Mouse (Mus musculus) left cerebral cortex, adult 8-10 months (tissue): ENCODE data around the gene Col11a2. TPM values are rescaled to one million over a fixed set of nuclear protein-coding genes. Genes with fewer than 3 reads are reported as not detected.
"Not testable (repeated sequence)": the region's sequence is repeated elsewhere in the genome, so short reads cannot be mapped to it uniquely, and the experiment has no call there.

Source experiments
- DNase-seq, 2 experiments: peaks; one replicate each; pipeline ENCODE4 v3.0.0; 2022; ENCODE audit warnings: low spot score in 2 of 2
- total RNA-seq, 4 experiments: library from RNA; stranded (reverse); gene quantifications; 2 replicates each; pipeline ENCODE4 v1.2.4; 2022

The Col11a2 gene
- total RNA-seq, result 10 to 100 TPM; 12.6 to 18.0 (median 16.8) TPM

DNA sequence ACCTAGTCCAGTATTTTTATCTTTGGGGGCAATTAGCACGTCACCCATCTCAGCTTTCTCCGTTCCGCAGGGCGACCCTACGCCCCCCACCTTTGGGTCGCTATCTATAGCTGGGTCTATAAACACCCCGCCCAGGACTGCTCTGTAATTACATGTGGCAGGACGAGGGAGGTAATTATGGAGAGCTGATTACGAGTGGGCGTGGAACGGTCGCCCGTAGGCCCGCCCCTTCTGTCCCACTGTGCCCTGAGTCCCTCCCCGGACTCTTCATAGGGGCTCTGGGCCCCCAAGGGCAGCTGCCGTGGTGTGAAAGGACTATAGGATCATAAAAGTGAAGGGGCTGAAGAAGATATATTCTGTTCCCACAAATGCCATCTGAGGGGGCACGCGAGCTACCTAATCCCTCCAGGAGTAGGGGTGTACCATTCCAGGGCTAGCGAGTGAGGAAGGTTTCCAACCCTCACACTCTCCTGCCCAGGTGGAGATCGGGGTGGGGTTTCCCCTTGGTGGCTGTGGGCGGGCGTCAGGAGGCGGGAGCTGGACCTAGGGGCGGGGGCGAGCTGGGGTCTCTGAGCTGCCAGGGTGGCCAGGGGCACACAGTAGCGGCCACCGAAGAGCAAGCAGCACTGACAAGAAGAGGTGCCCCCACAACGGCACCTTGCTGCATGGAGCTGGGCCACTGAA lies at the start of gene Col11a2:
TSS of gene Col11a2 (plus strand) at position 560 of the 684 bp plus-strand sequence.
- peak in 1 of 2 experiments; percentile 28 for DNase-seq

DNA sequence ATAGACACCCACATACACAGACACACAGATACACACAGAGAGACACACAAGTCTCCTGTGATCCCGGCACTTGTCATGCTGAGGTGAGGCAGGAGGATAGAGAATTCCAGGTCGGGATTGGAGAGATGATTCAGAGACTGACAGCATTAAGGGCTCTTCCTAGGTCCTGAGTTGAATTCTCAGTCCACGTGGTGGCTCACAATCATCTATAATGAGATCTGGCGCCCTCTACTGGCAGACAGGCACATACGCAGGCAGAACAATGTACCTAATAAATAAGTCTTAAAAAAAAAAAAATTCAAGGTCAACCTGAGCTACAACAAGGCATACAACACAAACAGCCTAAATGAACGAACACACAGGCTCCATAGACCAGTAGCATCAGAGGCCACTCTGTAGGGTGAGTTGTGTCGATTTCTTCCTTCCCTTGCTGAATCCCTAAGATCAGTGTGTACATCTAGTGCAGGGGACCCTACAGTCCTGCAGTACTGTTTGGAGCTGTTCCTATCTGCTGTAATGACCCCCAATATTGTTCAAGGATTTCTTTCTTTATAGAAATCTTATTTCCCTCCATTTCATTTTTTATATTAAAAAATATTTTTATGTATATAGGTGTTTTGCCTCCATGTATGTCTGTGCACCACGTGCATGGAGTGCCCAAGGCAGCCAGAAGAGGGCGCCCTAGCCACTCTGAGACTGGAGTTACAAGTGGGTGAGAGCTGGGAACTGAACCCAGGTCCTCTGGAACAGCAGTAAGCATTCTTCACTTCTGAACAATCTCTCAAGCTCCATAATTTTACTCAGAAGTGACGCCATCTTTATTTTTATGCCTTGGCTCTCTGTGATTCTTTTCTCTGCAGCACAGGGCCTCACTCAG lies 47.2 kb upstream of the Col11a2 start:
- DNase-seq, result no peak

DNA sequence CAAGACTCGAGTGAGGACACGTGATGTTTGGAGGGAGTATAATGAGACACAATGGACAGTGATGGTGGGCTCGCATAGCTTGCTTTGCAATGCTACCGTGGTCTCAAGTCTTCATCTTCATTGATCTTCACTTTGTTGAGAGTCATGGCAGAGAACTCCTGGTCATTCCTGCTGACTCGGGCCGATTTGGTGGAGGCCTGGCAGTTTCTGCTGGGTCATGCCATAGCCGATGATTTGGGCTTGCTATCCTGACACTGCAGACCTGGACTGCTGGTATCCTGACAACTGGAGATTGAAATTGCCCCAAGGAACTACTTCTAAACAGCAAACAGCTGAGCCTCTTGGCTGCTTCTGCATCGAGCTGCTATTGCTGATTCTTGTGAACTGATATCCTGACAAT lies 44.3 kb upstream of the Col11a2 start:
- no peak for DNase-seq

DNA sequence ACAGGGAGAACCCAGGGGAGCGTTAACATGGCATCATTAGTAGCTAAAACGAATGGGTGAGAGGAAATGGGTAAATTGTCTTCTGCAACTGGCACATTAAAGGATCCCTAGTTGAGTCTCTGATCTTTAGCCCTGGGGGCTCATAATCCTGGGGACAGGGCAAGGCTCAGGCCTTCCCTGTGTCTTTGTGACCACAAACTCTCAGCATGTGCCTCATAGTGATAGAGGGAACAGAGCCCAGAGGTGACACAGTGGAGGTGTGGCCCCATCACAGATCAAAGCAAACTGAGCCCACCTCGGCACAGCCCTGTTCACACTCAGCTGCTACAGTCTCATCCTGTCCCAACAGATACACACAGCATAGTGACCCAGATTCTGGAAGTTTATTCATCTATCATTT lies 43.6 kb upstream of the Col11a2 start:
- DNase-seq, result no peak

DNA sequence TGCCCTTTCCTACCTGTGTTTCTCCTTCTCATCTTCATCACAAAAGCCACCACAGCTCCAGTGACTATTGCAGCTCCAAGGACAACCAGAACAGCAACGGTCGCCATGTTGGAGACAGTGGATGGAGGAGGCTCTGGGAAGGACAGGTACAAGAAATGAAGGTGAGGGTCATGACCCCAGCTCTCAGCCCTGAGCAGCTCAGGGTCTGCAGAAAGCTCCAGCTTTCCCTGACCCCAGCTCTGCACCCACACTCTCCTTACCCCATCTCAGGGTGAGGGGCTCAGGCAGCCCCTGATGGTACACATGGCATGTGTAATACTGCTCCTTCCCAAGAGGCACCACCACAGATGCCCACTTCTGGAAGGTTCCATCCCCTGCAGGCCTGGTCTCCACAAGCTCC lies 42.2 kb upstream of the Col11a2 start:
- DNase-seq, result not testable (repeated sequence)

DNA sequence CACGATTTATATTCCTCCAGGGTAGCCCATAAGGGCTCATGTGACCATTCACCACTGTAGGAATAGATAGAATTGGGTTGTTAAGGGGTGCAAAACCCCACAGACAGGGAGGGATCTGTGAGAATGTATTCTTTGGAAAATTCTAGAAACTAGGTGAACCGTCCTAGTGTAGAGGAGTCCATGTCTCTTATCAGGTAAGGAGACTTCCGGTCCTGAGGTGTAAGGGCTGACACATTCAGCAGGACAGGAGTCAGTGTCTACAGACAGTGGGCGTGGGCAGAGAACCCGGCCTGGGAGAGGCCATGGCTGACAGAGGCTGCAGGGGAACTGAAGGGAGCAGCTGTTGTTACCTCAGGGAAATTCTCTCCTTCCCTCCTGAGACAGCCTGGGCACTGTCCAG lies 40.5 kb upstream of the Col11a2 start:
- DNase-seq, result not testable (repeated sequence)

DNA sequence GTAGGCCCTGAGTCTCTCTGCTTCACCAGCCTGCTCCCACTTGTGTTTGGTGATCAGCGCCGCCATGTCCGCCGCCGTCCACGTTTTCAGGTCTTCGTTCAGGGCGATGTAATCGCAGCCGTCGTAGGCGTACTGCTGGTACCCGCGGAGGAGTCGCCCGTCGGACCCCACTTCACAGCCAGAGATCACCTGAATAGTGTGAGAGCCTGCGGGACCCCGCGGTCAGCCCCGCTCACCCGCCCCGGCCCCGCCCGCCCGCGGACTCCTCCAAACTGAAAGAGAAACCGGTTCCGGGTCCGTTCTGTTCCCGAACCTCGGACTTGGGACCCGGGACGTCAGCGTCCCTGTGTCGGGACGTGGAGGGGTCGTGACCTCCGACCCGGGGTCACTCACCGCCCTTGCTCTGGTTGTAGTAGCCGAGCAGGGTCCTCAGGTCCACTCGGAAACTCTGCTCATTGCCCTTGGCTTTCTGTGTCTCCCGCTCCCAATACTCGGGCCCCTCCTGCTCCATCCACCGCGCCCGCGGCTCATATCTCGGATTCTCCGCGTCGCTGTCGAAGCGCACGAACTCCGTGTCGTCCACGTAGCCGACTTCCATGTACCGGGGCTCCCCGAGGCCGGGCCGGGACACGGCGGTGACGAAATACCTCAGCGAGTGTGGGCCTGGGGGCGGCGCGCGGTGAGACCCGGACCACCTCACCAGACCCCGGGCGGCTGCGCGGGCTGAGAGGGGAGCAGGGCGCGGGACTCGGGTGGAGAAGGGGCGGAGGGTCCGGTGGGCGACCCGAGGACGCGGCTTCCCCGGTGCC lies 39.7 kb upstream of the Col11a2 start:
- no peak for DNase-seq

DNA sequence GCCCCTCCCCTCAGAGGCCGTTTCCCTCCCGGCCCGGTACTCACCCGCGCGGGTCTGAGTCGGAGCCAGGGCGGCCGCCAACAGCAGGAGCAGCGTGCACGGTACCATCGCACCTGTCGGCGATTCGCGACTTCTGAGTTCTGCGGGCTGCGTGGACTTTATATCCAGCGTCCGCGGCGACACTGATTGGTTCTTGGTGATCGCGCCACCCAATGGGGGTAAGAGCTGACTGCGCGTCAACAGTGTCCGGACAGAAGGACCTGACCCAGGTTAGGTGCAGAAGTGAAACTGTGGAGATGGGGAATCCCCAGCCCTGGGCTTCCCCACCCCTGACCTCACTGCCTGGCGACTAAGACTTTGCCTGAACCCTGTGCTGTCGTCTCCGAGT lies 39.1 kb upstream of the Col11a2 start, which contains the start of gene H2-K1:
TSS of gene H2-K1 (minus strand) at position 198 of the 388 bp plus-strand sequence.
- DNase-seq, result peak; percentile 50 to 70

DNA sequence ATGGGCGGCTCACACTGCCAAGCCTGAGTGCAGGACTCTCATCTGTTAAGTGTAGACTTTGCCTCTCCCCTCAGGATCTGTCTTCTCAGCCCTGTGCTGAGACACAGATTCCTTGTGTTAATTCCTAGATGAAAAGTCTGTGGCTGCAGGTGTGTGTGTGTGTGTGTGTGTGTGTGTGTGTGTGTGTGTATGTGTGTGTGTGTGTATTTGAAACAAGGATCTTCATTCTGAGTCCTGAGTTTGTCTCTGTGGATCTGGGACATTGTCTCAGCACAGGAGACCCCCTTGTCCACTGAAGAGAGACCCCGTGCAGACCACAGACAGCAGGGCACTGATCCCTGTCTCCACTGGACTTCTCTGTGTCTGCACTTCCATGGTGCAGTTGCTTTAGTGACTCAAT lies 38.4 kb upstream of the Col11a2 start:
- DNase-seq, result not testable (repeated sequence)

DNA sequence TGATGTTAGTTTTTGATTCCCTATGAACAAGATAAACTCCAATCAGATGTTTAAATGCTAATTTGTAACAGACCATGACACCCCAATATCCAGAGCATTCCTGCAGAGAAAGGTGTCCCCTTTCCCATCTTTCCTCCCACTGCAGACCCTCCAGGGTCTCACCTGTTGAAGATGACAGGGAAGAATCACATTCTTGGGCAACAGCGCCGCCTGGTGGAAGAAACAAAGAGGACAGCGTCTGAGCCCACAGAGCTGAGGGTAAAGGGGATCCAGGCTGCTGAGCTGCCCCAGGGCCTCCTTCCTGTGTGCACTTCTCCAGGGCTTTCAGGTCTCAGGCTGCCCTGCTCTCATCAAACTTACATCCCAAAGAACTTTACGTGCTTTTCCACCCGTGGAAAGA lies 35.8 kb upstream of the Col11a2 start:
- DNase-seq, result no peak

DNA sequence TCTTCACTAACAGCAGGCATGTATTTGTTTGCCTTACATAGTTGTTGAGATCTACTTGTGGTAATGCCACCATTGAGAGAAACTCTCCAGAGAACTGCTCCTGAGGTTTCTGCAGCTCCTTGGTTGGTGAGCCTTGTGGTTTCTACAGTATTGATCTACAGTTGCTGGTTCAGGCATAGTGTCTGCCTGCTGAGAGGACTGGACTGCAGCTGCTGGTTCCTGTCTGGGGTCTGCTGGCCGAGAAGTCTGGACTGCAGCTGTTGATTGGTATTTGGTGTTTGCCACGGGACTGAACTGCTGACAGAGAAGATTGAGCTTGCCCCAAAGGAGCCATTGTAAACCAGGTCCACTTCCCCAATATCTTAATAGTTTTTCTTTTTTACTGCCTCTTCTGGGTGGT lies 32.7 kb upstream of the Col11a2 start:
- no peak for DNase-seq

DNA sequence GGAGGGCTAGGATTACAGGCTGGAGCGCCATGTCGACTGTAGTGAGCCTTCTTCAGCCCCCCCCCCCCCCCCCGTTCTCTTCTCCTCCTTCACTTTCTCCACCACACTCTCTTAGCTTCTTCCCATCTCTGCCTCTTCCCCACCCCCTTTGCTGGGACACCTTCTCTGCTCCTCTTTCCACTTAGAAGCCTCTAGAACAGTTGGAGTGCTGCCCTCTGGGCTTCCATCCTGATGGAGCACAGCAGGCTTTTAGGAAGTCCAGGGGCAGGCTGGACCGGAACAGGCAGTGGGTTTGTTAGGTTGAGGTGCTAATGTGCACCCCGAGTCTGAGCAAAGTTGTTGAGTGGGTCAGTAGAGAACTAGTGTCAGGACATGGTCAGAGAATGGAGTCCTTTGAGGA lies 29.1 kb upstream of the Col11a2 start:
- DNase-seq, result no peak

DNA sequence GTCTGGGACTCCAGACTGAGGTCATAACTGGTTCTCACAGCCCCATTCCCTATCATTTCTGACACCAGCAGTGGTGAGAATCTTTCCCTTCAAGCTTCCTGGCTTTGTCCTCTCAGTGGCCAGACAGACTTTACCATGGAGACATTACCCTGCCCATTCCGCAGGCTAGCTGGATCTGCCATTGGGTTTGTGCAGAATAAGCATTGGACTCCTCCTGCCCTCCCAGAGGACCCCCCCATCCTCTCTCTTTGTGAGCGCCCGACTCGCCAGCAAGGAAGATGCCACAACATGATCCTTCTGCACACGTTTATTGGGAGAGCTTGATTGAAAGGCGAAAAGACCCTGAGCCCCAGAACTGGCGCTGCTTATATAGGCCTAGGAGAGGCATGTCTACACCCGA lies 25.8 kb upstream of the Col11a2 start:
- DNase-seq, result no peak

DNA sequence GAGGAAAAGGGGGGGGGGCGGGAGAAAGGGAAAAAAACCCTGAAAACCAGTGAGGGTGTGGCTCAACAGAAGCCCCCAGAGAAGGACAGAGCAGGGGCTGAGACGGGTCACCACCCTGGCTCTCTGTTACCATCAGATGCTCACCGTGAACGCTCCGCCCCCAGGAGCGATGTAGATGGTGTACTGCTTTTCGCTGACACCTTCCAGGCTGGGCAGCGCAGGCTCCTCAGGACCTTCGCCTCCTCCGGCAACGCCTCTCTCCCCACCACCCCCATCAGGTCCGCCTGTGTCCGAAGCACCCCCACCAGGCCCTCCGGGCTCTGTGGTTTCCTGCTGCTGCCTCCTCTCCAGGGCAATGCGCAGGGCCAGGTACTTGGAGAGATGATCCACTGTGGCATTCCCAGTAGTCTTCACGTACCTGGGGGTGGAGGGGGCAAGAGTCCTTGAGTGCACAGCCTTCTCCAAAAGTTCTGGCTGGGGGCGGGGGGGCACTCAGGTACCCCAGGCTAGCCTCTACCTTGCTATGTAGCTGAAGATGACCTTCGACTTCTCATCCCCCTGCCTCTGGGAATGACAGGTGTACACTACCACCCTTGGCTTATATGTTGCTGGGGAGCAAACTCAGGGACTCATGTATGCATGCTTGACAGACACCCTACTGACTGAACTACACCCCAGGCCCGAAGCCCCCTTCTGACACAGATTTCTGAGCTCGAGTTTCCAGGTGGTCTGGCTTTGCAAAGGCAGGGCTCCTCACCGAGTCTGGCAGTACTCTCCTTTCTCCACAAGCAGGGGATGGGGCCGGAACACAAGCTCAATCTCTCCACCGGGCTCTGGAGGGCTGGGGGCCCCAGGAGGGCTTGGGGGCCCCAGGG lies 17.5 kb upstream of the Col11a2 start:
- DNase-seq, result peak in 1 of 2 experiments; percentile 18

DNA sequence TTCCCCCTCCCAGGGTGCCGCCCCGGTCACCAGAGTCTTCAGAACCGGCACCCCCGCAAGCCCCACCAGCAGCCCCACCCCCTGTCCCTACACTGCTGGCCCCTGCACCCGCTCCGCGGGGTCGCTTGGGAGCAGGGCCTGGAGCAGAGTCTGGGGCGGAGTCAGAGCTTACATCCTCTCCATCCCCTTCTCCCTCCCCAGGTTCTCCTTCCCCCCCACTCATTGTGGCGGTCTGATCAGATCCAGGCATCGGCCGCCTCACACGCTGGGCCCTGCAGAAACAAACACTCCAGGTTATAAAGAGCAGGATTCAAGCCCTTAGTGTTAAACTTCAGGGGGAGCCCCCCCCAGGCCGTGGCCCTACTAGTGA lies 16.8 kb upstream of the Col11a2 start:
- DNase-seq, result peak in 1 of 2 experiments; percentile 7

DNA sequence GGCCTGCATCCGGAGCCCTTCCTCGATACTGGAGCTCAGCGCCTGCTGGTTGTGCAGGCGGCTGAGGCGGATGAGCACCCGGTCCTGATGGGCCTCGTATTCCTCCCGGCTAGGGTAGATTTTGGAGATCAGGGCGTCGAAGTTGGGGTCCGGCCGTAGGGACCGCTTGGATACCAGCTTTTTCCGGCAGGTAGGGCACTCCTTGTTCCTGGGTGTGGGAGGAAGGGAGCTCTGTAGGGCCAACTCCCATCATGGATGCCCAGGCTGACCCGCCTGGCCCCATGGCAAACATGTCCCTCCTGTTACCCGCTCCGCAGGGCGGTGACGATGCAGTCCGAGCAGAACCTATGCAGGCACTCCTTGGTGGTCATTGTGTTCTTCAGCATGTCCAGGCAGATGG lies 16.2 kb upstream of the Col11a2 start:
- DNase-seq, result peak in 1 of 2 experiments; percentile 16

DNA sequence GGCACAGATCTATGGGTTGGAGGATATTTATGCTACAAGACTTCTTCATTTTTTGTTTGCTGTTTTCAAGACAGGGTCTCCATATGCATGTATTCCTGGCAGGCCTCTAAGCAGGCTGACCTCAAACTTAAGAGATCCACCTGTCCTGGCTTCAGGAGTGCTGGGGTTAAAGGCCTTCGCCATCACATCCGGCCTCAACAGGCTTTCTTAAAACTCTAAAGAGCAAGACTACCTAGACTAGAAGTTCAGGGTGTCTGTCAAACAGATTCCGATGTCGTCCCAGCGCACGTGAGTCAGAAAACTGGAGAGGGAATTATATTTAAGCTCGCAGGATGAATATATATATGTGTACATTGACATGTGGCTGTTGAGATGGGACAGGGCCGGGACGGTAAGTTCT lies 15.6 kb upstream of the Col11a2 start:
- peak in 1 of 2 experiments; percentile 13 for DNase-seq

DNA sequence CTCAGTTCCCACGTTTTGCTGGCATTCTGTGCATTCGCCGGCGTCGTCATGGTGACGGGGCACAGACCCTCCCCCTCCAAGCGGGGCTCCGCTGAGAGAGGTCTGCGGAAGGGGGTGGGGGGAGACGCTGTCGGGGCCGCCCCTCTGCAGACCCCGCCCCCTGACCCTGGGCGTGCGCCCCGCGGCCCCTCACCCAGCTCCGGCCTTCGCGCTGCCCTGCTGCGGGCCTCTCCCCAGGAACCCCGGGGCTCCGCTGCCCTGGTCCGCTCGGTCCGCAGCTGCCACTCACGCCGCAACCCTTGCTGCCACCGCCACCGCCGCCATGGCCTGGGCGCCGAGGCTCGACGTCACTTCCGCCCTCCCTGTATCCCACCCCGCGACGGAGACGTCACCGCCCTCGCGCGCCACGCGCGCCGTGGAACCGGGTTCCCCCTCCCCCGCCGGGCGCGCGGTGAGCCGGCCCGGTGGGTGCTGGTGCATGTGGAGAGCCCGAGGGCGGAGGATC lies 14.9 kb upstream of the Col11a2 start, which contains the start of gene Ring1:
TSS of gene Ring1 (minus strand) at position 364 of the 505 bp plus-strand sequence.
- peak; percentile 83 to 85 for DNase-seq

DNA sequence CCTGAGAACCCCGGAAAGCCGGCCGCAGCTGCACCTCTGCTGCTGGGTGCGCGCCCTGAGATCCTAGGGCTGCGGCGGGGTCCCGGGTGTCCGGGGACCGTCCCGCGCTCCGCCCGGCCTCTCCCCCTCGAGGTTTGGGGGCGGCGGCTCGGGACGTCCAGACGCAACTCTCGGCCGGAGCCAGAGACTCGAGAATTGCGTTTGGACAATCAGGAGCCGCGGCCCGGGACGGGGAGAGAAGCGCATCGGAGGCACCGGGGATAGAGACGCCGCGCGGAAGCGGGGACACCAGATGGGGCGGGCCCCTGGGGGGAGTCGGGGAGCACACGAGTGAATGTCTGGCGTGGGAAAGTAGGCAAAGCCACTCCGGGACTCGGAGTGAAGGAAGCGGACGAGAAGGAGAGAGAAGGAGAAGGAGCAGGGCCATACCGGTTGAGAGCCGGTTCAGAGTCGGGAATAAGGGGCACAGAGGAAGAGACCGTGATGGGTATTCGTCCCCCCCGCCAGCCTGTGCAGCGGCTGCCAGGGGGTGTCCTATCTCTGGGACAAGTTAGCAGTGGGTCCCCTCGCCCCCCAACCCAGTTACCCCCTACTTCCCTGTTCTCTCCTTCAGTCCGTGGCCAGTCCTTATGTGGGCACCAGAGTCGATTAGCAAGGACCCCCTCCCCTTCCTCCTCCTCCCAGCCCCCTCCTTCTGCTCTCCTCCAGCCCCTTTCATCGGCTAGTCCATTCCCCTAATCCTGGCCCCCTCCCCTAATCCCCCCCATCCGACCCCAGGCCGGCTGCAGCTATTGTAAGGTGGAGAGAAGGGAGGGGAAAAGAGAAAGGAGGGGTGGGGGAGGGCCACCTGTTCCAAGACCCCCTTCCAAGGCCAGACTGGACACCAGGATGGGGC lies 14.1 kb upstream of the Col11a2 start:
- DNase-seq, result no peak
